Mouse (Mus musculus): ENCODE data around the gene Gm11564.

- TF ChIP-seq EP300 (IDR thresholded peaks at IDR 0.05), result no peak
- no peak for TF ChIP-seq CTCF (IDR thresholded peaks at IDR 0.05)
Measured at GRCm38 (mm10) chr11:99851508-99851907, 36.0 kb upstream of the Gm11564 start, which contains the start of gene Krtap4-16.
